Mouse (Mus musculus): ENCODE results near the gene Ccdc97. TPM values are rescaled to one million over a fixed set of nuclear protein-coding genes. Genes with fewer than 3 reads are reported as not detected.
"Not testable (repeated sequence)": the region's sequence is repeated elsewhere in the genome, so short reads cannot be mapped to it uniquely, and the experiment has no call there.

Ccdc97 gene
- polyA plus RNA-seq, 1 experiment from 2014 or later = 12.1 TPM

GRCm38 (mm10) chr7:25729396-25729795 lies 10.5 kb upstream of the Ccdc97 start:
- Histone ChIP-seq H3K4me1 (ENCODE audit: insufficient read depth, low read depth, low read length) (no peaks in the 10 kb centered on the region), H3K9ac (replicated peaks; ENCODE audit: low read depth) (no peak overlapping the region), H3K9me3 (ENCODE audit: low read length) (no peaks in the 10 kb centered on the region), H3K27me3 (replicated peaks; ENCODE audit: insufficient read depth, low read length) (no peaks in the 10 kb centered on the region), H3K4me2 (replicated peaks; ENCODE audit: low read depth, low read length) (no peak overlapping the region), H3K4me3 (ENCODE audit: low read depth, low read length) (no peak overlapping the region), H3K27ac (ENCODE audit: low read length) (no peak overlapping the region), H3K36me3 (ENCODE audit: insufficient read depth, low read length) (peaks cover 73% of the 10 kb centered on the region)
- WGBS = 60% methylated on average over 2 of the region's 2 CpGs
- ATAC-seq = no peak; the same call in 1 of the 2 replicates
- TF ChIP-seq CTCF (IDR thresholded peaks at IDR 0.05) = no peak
- no peak for DNase-seq (ENCODE audit: low spot score)

GRCm38 (mm10) chr7:25727800-25728199 lies 8.9 kb upstream of the Ccdc97 start:
- no peak overlapping the region for H3K4me3 ChIP-seq (ENCODE audit: low read depth, low read length)
- no peaks in the 10 kb centered on the region for H3K9me3 ChIP-seq (ENCODE audit: low read length)
- TF ChIP-seq EP300 (IDR thresholded peaks at IDR 0.05) (no peak), CTCF (IDR thresholded peaks at IDR 0.05) (no peak)
- H3K27me3 ChIP-seq (replicated peaks; ENCODE audit: insufficient read depth, low read length) = no peaks in the 10 kb centered on the region
- H3K4me1 ChIP-seq (ENCODE audit: insufficient read depth, low read depth, low read length) = no peaks in the 10 kb centered on the region
- H3K9ac ChIP-seq (replicated peaks; ENCODE audit: low read depth) = no peak overlapping the region
- H3K4me2 ChIP-seq (replicated peaks; ENCODE audit: low read depth, low read length) = no peak overlapping the region
- no peak overlapping the region for H3K27ac ChIP-seq (ENCODE audit: low read length)
- ATAC-seq (no peak), DNase-seq (ENCODE audit: low spot score) (no peak)
- peaks cover 73% of the 10 kb centered on the region for H3K36me3 ChIP-seq (ENCODE audit: insufficient read depth, low read length)
- WGBS = 92% methylated on average over 5 of the region's 5 CpGs

- WGBS = 74% methylated on average over 19 of the region's 19 CpGs
- Histone ChIP-seq H3K4me1 (ENCODE audit: insufficient read depth, low read depth, low read length) (no peaks in the 10 kb centered on the region), H3K36me3 (ENCODE audit: insufficient read depth, low read length) (peaks cover 68% of the 10 kb centered on the region; the same call in 1 of the 2 replicates), H3K4me2 (replicated peaks; ENCODE audit: low read depth, low read length) (no peak overlapping the region), H3K27ac (ENCODE audit: low read length) (no peak overlapping the region), H3K27me3 (replicated peaks; ENCODE audit: insufficient read depth, low read length) (no peaks in the 10 kb centered on the region), H3K9ac (replicated peaks; ENCODE audit: low read depth) (no peak overlapping the region), H3K9me3 (ENCODE audit: low read length) (no peaks in the 10 kb centered on the region), H3K4me3 (ENCODE audit: low read depth, low read length) (no peak overlapping the region)
- no peak for DNase-seq (ENCODE audit: low spot score)
- TF ChIP-seq EP300 (IDR thresholded peaks at IDR 0.05) (no peak), CTCF (IDR thresholded peaks at IDR 0.05) (no peak)
- ATAC-seq = no peak
These were observed 7.0 kb upstream of the Ccdc97 start for GRCm38 (mm10) chr7:25725886-25726285.

- not testable (repeated sequence) for H3K4me1 ChIP-seq (ENCODE audit: insufficient read depth, low read depth, low read length); DNase-seq (ENCODE audit: low spot score); H3K9ac ChIP-seq (replicated peaks; ENCODE audit: low read depth); H3K4me2 ChIP-seq (replicated peaks; ENCODE audit: low read depth, low read length); ATAC-seq; H3K27me3 ChIP-seq (replicated peaks; ENCODE audit: insufficient read depth, low read length); H3K4me3 ChIP-seq (ENCODE audit: low read depth, low read length); H3K9me3 ChIP-seq (ENCODE audit: low read length); H3K27ac ChIP-seq (ENCODE audit: low read length)
- peaks cover 40% of the 10 kb centered on the region; the same call in 1 of the 2 replicates for H3K36me3 ChIP-seq (ENCODE audit: insufficient read depth, low read length)
These were observed 2.9 kb upstream of the Ccdc97 start for GRCm38 (mm10) chr7:25721776-25722175.

- WGBS = 81% methylated on average over 5 of the region's 5 CpGs
These were observed 1.9 kb upstream of the Ccdc97 start for GRCm38 (mm10) chr7:25720760-25721159.

GRCm38 (mm10) chr7:25719761-25720610 lies 1.1 kb upstream of the Ccdc97 start:
- ATAC-seq = peak; percentile 10; the same call in 1 of the 2 replicates
- Histone ChIP-seq H3K36me3 (ENCODE audit: insufficient read depth, low read length) (peaks cover 36% of the 10 kb centered on the region; the same call in 1 of the 2 replicates), H3K4me3 (ENCODE audit: low read depth, low read length) (no peak overlapping the region), H3K9me3 (ENCODE audit: low read length) (no peaks in the 10 kb centered on the region), H3K4me1 (ENCODE audit: insufficient read depth, low read depth, low read length) (no peaks in the 10 kb centered on the region), H3K9ac (replicated peaks; ENCODE audit: low read depth) (no peak overlapping the region), H3K27me3 (replicated peaks; ENCODE audit: insufficient read depth, low read length) (no peaks in the 10 kb centered on the region), H3K4me2 (replicated peaks; ENCODE audit: low read depth, low read length) (peak overlapping the region; percentile 73; the same call in 1 of the 2 replicates), H3K27ac (ENCODE audit: low read length) (no peak overlapping the region)
- TF ChIP-seq CTCF (IDR thresholded peaks at IDR 0.05) (peak; percentile 96), EP300 (IDR thresholded peaks at IDR 0.05) (no peak)
- peak; percentile 63 for DNase-seq (ENCODE audit: low spot score)
- 58% methylated on average over 10 of the region's 10 CpGs for WGBS

More at GRCm38 (mm10) chr7:25720760-25721159, 1.9 kb upstream of the Ccdc97 start:
- Histone ChIP-seq H3K36me3 (ENCODE audit: insufficient read depth, low read length) (peaks cover 36% of the 10 kb centered on the region; the same call in 1 of the 2 replicates), H3K9me3 (ENCODE audit: low read length) (no peaks in the 10 kb centered on the region), H3K4me1 (ENCODE audit: insufficient read depth, low read depth, low read length) (no peaks in the 10 kb centered on the region), H3K4me3 (ENCODE audit: low read depth, low read length) (no peak overlapping the region), H3K4me2 (replicated peaks; ENCODE audit: low read depth, low read length) (no peak overlapping the region), H3K27ac (ENCODE audit: low read length) (no peak overlapping the region), H3K9ac (replicated peaks; ENCODE audit: low read depth) (no peak overlapping the region), H3K27me3 (replicated peaks; ENCODE audit: insufficient read depth, low read length) (no peaks in the 10 kb centered on the region)
- TF ChIP-seq CTCF (IDR thresholded peaks at IDR 0.05) (no peak), EP300 (IDR thresholded peaks at IDR 0.05) (no peak)
- DNase-seq (ENCODE audit: low spot score) (no peak), ATAC-seq (no peak)
